9 mouse cellular contexts compared by ENCODE assay signal in the genomic region with DNA sequence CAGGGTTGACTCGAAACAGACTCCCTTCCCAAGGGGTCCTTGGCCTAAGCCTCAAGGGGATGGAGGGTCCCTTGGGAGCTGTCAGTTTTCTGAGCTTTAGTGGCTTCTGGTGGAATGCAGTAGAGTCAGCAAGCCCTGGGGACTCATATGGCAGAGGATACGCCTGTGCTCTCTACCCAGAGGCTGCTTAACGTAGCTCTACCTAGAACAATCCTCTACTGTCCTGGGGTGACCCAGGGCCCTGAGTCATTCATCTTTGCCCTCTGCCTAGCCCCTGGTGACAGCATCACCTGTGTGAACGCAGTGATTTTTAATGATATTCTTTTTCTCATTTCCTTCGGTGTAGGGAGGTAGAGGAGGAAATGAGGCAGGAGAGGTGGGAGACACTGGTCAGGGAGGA. TPM values are rescaled to one million over a fixed set of nuclear protein-coding genes. Genes with fewer than 3 reads are reported as not detected.
DNase-seq lines count a peak whose midpoint lies in the region; ATAC-seq lines count a peak whose summit lies in the region.
"Had no signal": no experiment of that assay in that cellular context is flagged by ENCODE, and none has a peak within 500 bp of the region (broad histone marks: within the 10 kb centered on the region; RNA-seq: fewer than 3 reads in every experiment).

No protein-coding gene starts in this region.

- H3K4me1 ChIP-seq in kidney, embryonic 15.5 days: peaks cover 67% of the 10 kb centered on the region
- peaks cover 45% of the 10 kb centered on the region for H3K4me1 ChIP-seq in embryonic facial prominence, embryonic 15.5 days
- peaks cover 35% of the 10 kb centered on the region for H3K4me1 ChIP-seq in intestine, embryonic 16.5 days (ENCODE audit: control insufficient read depth, insufficient read depth, low read length)
- peaks cover 26% of the 10 kb centered on the region for H3K4me1 ChIP-seq in neural tube, embryonic 12.5 days

- peak overlapping the region; percentile 83 for H3K4me2 ChIP-seq in kidney, embryonic 15.5 days
- H3K4me2 ChIP-seq in embryonic facial prominence, embryonic 15.5 days (replicated peaks): peak overlapping the region; percentile 86
- H3K4me2 ChIP-seq in intestine, embryonic 16.5 days (ENCODE audit: low read depth, low read length): peak overlapping the region; percentile 82
- peak overlapping the region; percentile 89 for H3K4me2 ChIP-seq in neural tube, embryonic 12.5 days (replicated peaks)

- WGBS in kidney, embryonic 15.5 days: 56% methylated on average over 5 of the region's 5 CpGs
- 51% methylated on average over 5 of the region's 5 CpGs for WGBS in embryonic facial prominence, embryonic 15.5 days
- 60% methylated on average over 5 of the region's 5 CpGs for WGBS in intestine, embryonic 16.5 days
- 54% methylated on average over 5 of the region's 5 CpGs for WGBS in neural tube, embryonic 12.5 days

- H3K36me3 ChIP-seq in kidney, embryonic 15.5 days: no peaks in the 10 kb centered on the region
- no peaks in the 10 kb centered on the region for H3K36me3 ChIP-seq in embryonic facial prominence, embryonic 15.5 days
- H3K36me3 ChIP-seq in intestine, embryonic 16.5 days (ENCODE audit: control insufficient read depth, insufficient read depth, low read length): no peaks in the 10 kb centered on the region
- no peaks in the 10 kb centered on the region for H3K36me3 ChIP-seq in neural tube, embryonic 12.5 days

- H3K4me3 ChIP-seq in kidney, embryonic 15.5 days (replicated peaks): peak overlapping the region; percentile 55
- peak overlapping the region; percentile 56; the same call in 1 of the 2 replicates for H3K4me3 ChIP-seq in embryonic facial prominence, embryonic 15.5 days (replicated peaks)
- peak overlapping the region; percentile 59 for H3K4me3 ChIP-seq in intestine, embryonic 16.5 days (ENCODE audit: low read length)
- peak overlapping the region; percentile 51; the same call in 1 of the 2 replicates for H3K4me3 ChIP-seq in neural tube, embryonic 12.5 days

- no peak overlapping the region for H3K9ac ChIP-seq in kidney, embryonic 15.5 days
- no peak overlapping the region for H3K9ac ChIP-seq in embryonic facial prominence, embryonic 15.5 days
- H3K9ac ChIP-seq in intestine, embryonic 16.5 days (ENCODE audit: low read depth, low read length): peak overlapping the region; percentile 87; the same call in 1 of the 2 replicates
- H3K9ac ChIP-seq in neural tube, embryonic 12.5 days: peak overlapping the region; percentile 67; the same call in 1 of the 2 replicates

- DNase-seq in kidney, postnatal 4 days: no peak
- no peak for DNase-seq in left cerebral cortex, postnatal 25 days (ENCODE audit: low spot score in 2 of 2)
- no peak for DNase-seq in spleen, postnatal 4 days (ENCODE audit: low spot score in 2 of 2)
- DNase-seq in adrenal gland, adult 18-20 months (ENCODE audit: low spot score in 2 of 2): no peak

- intact Hi-C loops in left cerebral cortex, postnatal 25 days (cut with DNase I): loop anchor here (1.0 to 2.0 kb wide), 3 partner anchors 31 to 93 kb away; partner anchors contain the start of genes Nub1 and Rheb

- ATAC-seq in kidney, embryonic 15.5 days (replicated peaks; ENCODE audit: low FRiP score): no peak
- no peak for ATAC-seq in embryonic facial prominence, embryonic 15.5 days (ENCODE audit: insufficient number of reproducible peaks, low FRiP score, low TSS enrichment, low read depth)
- ATAC-seq in intestine, embryonic 16.5 days: no peak
- no peak for ATAC-seq in neural tube, embryonic 12.5 days (ENCODE audit: low FRiP score, low read depth)

- peak overlapping the region; percentile 97 for H3K27ac ChIP-seq in kidney, embryonic 15.5 days
- H3K27ac ChIP-seq in embryonic facial prominence, embryonic 15.5 days (replicated peaks): peak overlapping the region; percentile 93
- H3K27ac ChIP-seq in intestine, embryonic 16.5 days (ENCODE audit: low read length): peak overlapping the region; percentile 65
- H3K27ac ChIP-seq in neural tube, embryonic 12.5 days: no peak overlapping the region

- no peaks in the 10 kb centered on the region for H3K9me3 ChIP-seq in kidney, embryonic 15.5 days (replicated peaks)
- H3K9me3 ChIP-seq in embryonic facial prominence, embryonic 15.5 days (replicated peaks): no peaks in the 10 kb centered on the region
- no peaks in the 10 kb centered on the region for H3K9me3 ChIP-seq in intestine, embryonic 16.5 days (ENCODE audit: control insufficient read depth, low read length)
- H3K9me3 ChIP-seq in neural tube, embryonic 12.5 days: no peaks in the 10 kb centered on the region

- H3K27me3 ChIP-seq in kidney, embryonic 15.5 days: no peaks in the 10 kb centered on the region
- H3K27me3 ChIP-seq in embryonic facial prominence, embryonic 15.5 days: no peaks in the 10 kb centered on the region
- H3K27me3 ChIP-seq in intestine, embryonic 16.5 days (replicated peaks; ENCODE audit: control insufficient read depth, insufficient read depth, low read length): no peaks in the 10 kb centered on the region
- H3K27me3 ChIP-seq in neural tube, embryonic 12.5 days (replicated peaks): no peaks in the 10 kb centered on the region

RNA-seq across cellular contexts. Expression of gene Crygn, which starts 8.1 kb away (rescaled TPM):
- 2.0 and 3.4 TPM in 2 replicates for polyA plus RNA-seq in kidney, embryonic 15.5 days (2015; fragmentation: Nextera tagmentation; extraction: Ambion mirVana)
- 2.6 and 2.8 TPM in 2 replicates for polyA plus RNA-seq in embryonic facial prominence, embryonic 15.5 days (2015; fragmentation: Nextera tagmentation; extraction: Ambion mirVana)
- 1.0 and 1.4 TPM in 2 replicates for polyA plus RNA-seq in intestine, embryonic 16.5 days (2015; fragmentation: Nextera tagmentation; extraction: Ambion mirVana)
- polyA plus RNA-seq in neural tube, embryonic 12.5 days (2016; fragmentation: Nextera tagmentation; extraction: Ambion mirVana): 1.9 TPM in 1 of 2 replicates, not detected in the other
- total RNA-seq in left cerebral cortex, postnatal 25 days (2021): not detected
- 1 to 10 TPM in 1 of 2 experiments, not detected in 1; 2.3 TPM for total RNA-seq in adrenal gland, adult 18-20 months (2021)
- total RNA-seq: left cerebral cortex, postnatal 36 days had no signal

RNA-seq across cellular contexts. Expression of gene Wdr86, which starts 19.2 kb away (rescaled TPM):
- polyA plus RNA-seq in kidney, embryonic 15.5 days (2015; fragmentation: Nextera tagmentation; extraction: Ambion mirVana): 28.4 and 32.4 TPM in 2 replicates
- 31.3 and 35.9 TPM in 2 replicates for polyA plus RNA-seq in embryonic facial prominence, embryonic 15.5 days (2015; fragmentation: Nextera tagmentation; extraction: Ambion mirVana)
- 6.8 and 8.4 TPM in 2 replicates for polyA plus RNA-seq in intestine, embryonic 16.5 days (2015; fragmentation: Nextera tagmentation; extraction: Ambion mirVana)
- polyA plus RNA-seq in neural tube, embryonic 12.5 days (2016; fragmentation: Nextera tagmentation; extraction: Ambion mirVana): 8.7 and 8.8 TPM in 2 replicates
- total RNA-seq in left cerebral cortex, postnatal 25 days (2021): 1 to 10 TPM in 1 of 2 experiments, under 1 TPM in 1; 0.94 to 1.2 TPM
- 1 to 10 TPM in 1 of 2 experiments, under 1 TPM in 1; 0.42 to 1.1 TPM for total RNA-seq in adrenal gland, adult 18-20 months (2021)

Comparison
In these comparisons a context has a peak if more than half of its experiments do, and no peak if none do; other contexts are left out.
1. H3K9ac ChIP-seq: peak in intestine, embryonic 16.5 days (single experiment) and neural tube, embryonic 12.5 days (single experiment); none in kidney, embryonic 15.5 days (single experiment) and embryonic facial prominence, embryonic 15.5 days (single experiment).
2. Peak in every context shown above with its lines, with median percentiles within 50 percentile points of each other: H3K4me2 ChIP-seq and H3K4me3 ChIP-seq.